Mouse (Mus musculus): ENCODE measurements around the gene Tll2. TPM values are rescaled to one million over a fixed set of nuclear protein-coding genes. Genes with fewer than 3 reads are reported as not detected.
A peak's percentile ranks its signal among the peaks of the same experiment; 100 is the strongest.

Tll2 gene
- total RNA-seq (2021): under 1 TPM; 0.07 to 0.08 TPM
- long read RNA-seq, experiment 1: 0 reads
- long read RNA-seq, experiment 2: 0 reads

DNA sequence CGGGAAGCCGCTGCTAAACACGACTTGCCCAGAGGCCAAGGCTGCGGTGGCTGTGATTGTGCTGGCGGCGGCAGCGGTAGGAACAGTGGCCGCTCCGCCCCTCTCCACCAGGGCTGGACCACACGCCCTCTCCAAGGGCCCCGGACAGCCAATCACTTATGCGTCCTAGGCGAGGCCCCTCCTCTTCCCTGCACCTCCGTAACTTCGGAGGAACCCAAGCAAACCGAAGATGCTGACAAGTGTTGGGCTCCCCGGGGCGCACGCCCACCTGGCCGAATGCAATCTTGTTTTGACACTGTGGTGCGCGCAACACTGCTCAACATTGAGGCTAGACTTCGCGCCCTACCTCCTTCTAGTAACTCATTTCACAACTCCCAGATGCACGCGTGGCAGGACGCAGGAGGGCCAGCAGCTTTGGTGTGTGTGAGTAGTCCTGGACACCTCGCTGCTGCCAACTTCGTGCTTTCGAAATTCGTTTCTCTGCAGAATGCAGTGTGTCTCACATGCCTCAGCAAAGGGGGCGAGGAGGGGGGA lies at the start of gene Tll2:
Gene Tll2, minus strand, starts transcription at position 25 of the 534 bp plus-strand sequence.
- intact Hi-C loops (cut with DNase I): no loop called here
- DNase-seq: peak; percentile 26 to 41

- no peak for DNase-seq
- intact Hi-C loops (cut with DNase I): no loop called here
Observed at GRCm38 (mm10) chr19:41254584-41254983, 47.9 kb upstream of the Tll2 start.

DNA sequence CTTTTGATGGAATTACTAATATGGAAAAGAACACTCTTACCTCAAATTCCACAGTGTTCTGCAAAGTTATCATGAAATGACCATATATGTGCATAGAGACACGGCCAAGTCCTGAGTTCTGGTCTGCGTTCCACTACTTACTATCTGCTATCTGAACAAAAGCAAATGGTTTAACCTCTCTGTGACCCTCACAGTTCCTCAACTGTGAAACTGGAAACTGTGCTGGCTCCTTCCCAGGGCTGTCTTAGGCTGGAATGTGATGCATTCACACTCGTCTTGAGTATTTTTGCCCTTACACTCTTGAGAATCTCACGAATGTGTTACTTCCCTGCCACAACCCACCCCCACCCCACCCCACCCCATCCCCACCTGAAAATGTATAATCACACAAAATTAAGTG lies 42.3 kb upstream of the Tll2 start:
- no peak for DNase-seq
- intact Hi-C loops (cut with DNase I): loop anchor here (5.0 kb wide), 1 partner anchor 162 kb away; no protein-coding TSS in a partner anchor

- intact Hi-C loops (cut with DNase I): loop anchor here (5.0 kb wide), 1 partner anchor 161 kb away; no protein-coding TSS in a partner anchor
- no peak for DNase-seq
Observed at GRCm38 (mm10) chr19:41248271-41248670, 41.6 kb upstream of the Tll2 start.

- intact Hi-C loops (cut with DNase I): loop anchor here (5.0 kb wide), 1 partner anchor 159 kb away; no protein-coding TSS in a partner anchor
- DNase-seq: no peak
Observed at GRCm38 (mm10) chr19:41246271-41246670, 39.6 kb upstream of the Tll2 start.

DNA sequence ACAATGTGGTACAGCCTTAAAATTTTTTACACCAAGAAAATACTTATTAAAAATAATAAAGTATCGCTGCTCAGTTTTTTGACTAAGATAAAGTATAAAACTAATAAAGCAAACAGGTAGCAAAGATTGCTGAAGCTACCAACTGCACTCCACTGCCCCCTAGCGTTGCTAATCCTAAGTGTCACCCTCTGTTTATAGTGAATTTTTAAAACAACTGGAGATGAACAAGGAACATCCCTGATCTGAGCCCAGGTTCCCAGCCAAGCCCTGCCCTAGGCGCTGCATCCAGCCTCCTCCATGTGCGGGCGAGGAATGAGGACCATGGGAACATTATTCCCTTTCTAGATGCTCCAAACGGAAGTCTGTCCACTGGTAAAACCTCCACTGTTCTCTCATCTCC lies 37.9 kb upstream of the Tll2 start:
- peak; percentile 19 to 27 for DNase-seq
- intact Hi-C loops (cut with DNase I): loop anchor here (5.0 kb wide), 1 partner anchor 142 kb away; no protein-coding TSS in a partner anchor

- DNase-seq: no peak
- intact Hi-C loops (cut with DNase I): loop anchor here (5.0 kb wide), 1 partner anchor 140 kb away; no protein-coding TSS in a partner anchor
Observed at GRCm38 (mm10) chr19:41241997-41242396, 35.4 kb upstream of the Tll2 start.

GRCm38 (mm10) chr19:41233698-41234097 lies 27.1 kb upstream of the Tll2 start:
- no peak for DNase-seq
- intact Hi-C loops (cut with DNase I): no loop called here

DNA sequence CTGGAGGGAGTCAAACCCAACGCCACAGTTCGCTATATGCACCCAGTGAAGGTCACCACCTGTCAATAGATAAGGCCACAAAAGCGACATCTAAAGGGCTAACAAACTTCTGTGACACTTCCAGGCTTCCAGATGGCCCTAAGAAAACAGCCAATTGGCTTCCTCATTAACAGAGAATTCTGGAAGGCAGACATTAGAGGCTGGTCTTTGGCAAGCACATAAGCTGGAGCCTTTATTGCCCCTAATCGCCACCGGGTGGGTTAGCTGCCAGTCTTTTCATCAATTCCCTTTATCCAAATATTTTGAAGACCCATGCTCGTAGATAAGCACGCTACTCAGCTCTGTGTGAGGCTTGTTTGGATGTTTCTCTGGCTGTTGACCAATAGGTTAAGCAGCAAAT lies 1.7 kb upstream of the Tll2 start:
- no peak for DNase-seq
- intact Hi-C loops (cut with DNase I): no loop called here

GRCm38 (mm10) chr19:41206041-41206810 lies 409 bp downstream of the Tll2 start:
- intact Hi-C loops (cut with DNase I): no loop called here
- no peak for DNase-seq

- intact Hi-C loops (cut with DNase I): no loop called here
- no peak for DNase-seq
Observed at GRCm38 (mm10) chr19:41204159-41205081, 2.2 kb downstream of the Tll2 start.

DNA sequence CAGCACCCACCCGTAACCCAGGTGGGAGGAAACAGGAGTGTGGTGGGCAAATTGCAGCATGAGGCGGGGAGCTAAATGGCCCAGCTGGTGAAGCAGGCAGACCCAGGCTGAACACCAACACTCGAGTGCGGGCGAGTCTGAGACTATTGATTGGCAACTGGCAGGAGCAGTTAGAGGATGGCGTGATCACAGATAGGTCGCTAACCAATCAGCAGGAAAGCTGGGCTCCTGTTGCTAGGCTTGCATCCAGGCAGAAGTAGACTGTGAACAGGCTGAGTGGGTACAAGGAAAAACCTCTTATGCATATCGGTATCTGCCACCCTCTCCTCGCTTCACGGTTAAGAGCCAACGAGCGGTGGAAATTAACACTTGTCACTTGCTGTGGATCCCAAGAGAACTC lies 9.0 kb downstream of the Tll2 start:
- intact Hi-C loops (cut with DNase I): no loop called here

GRCm38 (mm10) chr19:41193379-41193778 lies 13.3 kb downstream of the Tll2 start:
- intact Hi-C loops (cut with DNase I): no loop called here
- no peak for DNase-seq

More for the DNA sequence above, 9.0 kb downstream of the Tll2 start:
- no peak for DNase-seq

- no peak for DNase-seq
- intact Hi-C loops (cut with DNase I): no loop called here
Observed at GRCm38 (mm10) chr19:41192953-41193352, 13.7 kb downstream of the Tll2 start.

GRCm38 (mm10) chr19:41191724-41192123 lies 14.9 kb downstream of the Tll2 start:
- intact Hi-C loops (cut with DNase I): no loop called here
- DNase-seq: no peak

DNA sequence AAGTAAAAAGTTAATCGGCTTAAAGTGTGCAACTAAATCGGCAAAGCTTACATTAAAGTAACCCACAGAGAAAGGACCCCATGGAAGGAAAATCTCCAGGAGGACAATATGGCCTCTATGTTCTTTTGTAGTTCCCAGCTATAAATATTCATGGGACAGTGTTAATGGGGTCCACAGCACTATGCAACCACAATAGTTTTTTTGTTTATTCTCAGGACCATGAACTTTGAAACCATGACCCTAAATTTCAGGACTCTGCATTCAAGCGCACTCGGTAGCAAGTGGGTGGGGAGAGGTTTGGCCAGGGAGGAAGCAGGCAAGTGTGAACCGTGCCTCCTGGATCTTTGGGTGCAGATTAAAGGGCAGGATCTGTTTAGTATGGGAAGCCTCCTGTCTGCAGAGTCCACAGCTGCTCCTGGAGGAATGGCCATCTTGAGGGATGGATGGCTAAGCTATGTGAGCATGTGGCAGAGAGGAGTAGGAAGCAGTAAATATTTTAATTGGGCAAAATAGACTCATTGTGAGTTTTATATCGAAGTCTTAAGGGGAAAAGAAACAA lies 15.7 kb downstream of the Tll2 start:
- DNase-seq: no peak
- intact Hi-C loops (cut with DNase I): no loop called here

DNA sequence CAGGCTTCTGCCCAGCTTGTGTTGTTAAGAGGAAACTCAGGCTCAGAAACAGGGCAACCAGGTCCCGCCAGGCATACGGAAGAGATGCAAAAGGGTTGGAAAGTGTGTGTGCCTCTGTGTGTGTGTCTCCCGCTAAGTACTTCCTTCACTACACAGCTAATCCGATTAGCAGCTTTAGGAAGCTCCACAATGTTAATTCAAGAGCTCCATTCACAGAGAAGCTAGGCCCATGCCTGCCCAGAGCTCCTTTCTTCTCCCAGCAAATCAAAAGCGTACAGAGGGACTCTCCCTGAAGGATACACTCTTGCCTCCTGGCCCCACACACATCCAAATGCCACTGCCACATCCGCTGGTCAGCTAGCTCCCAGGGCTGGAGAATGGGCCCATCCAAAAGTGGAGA lies 29.3 kb downstream of the Tll2 start:
- no peak for DNase-seq
- intact Hi-C loops (cut with DNase I): no loop called here

GRCm38 (mm10) chr19:41176881-41177280 lies 29.8 kb downstream of the Tll2 start:
- DNase-seq: no peak
- intact Hi-C loops (cut with DNase I): no loop called here

DNA sequence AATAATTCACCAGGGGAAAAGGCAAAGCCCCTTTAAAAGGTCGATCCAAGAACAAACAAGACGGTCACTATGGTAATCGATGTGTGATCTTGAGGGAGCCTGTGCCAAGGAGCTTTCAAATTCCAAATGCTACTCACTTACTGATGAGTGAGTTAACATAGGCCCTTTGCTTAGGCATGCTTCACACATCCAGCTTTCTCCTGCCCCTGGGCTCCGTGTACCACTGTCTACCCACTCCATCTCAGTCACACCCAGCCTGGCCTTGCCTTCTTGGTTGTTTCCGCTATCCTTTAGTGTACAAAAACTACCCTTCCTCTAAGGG lies 40.8 kb downstream of the Tll2 start:
- intact Hi-C loops (cut with DNase I): no loop called here
- no peak for DNase-seq

GRCm38 (mm10) chr19:41165144-41165913 lies 41.3 kb downstream of the Tll2 start:
- intact Hi-C loops (cut with DNase I): no loop called here
- DNase-seq: no peak

Measured in gastrocnemius, postnatal 36 days (tissue).